Mouse (Mus musculus) kidney, postnatal 10 days (tissue): ENCODE measurements at regions not wholly inside any gene's neighbourhood (a gene's known extent, or its start where the extent isn't known, plus 50 kb on each side); places are given as distances from the start of the nearest gene placed in this dataset.

Experiments
- DNase-seq: peaks from one replicate; pipeline ENCODE4 v3.0.0; 2021; ENCODE audit warnings: mixed read lengths

DNA sequence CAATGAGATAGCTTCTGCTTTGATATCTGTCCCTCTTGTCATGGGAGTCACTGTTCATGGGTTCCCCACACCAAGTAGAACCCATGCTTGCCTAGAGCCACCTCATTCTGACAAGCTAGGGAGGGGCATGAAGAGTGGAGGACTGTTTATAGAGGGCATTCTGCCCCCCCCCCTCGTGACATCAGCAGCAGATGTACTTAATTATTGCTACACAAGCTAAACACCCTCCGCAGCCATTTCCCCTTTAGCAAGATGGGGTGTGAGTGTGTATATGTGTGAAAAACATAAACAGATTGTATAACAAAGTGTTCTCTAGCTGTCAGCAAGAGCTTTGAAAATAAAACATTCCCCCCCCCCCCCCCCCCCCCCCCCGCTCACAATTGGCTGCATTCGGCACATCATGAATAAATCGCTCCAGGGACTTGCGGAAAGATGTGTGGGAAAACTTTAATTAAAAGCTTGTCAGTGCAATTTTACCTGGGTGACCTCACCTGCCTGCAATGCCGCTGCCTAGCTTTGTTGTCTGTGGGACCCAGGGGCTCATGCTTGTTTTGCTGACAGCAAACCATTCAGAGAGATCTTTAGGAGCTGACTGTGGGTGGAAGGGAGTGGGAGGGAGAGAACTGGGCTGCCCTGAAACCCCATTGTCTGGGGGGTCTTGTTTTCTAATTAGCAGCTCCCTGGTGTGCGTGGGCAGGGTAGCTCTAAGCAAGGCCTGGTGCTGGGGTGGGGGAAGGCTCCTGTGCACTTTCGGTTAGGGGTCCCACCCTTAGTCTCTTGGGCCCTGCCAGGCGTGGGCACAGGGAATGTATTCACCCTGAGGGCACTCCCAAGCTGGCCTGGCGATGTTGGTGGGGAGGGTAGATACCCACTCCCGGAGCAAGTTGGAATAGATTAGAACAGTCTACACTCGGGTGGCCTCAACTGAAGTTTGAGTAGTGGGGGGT lies 63.4 kb downstream of the Irx2 start:
- DNase-seq: no peak

DNA sequence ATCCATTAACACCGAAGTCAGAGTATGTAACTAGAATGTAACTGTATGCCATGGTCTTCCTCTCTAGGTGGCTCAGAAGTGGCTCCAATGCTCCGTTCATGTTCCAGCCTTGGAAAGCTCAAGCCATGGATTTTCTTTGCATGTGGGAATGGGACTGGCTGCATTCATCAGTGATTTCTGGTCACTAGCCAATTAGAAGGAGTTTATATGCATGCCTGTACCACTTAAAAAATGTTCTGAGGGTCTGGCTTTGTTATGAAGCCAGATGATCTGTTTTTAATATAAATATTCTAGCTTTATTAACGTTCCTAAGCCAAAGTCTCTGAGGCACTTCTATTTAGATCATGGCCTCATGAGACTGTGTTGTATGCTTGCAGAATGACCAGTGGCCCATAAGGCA lies 78.8 kb downstream of the Irx2 start:
- no peak for DNase-seq

DNA sequence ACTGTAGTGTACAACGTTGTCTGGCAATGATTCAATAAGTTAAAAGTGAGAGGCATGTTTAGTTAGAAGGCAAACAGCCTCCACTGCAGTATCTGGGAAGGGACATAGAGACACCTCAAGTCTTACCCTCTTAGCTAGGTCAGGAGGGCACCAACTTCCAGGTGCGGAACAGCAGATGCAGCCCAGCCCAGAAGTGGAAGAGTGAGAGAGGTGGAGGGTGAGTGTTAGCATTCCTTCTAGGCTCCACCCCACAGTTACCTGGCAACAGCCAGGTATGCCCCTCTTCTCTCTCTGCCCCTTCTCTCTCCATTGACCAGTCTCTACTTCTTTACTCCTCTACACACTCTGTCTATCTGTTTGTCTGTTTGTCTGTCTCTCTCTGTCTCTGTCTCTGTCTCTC lies 80.1 kb downstream of the Irx2 start:
- no peak for DNase-seq

DNA sequence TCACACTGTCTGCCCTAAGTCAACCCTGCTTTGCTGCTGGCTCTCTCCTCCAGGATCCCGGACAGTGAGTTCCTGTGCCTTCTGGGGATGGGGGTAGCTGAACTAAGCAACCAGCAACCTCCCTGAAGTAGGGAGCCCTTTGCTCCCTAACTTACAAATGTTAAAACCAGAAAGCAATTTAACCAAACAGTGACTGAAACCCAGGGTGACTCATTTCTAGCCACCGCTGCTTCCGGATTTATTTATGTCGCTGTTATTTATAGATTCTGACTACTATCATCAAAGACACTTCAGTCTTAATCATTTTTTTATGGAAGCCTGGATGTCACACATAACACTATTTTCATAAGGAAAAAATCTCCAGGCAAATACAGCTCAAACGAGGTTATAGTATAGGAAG lies 81.4 kb downstream of the Irx2 start:
- DNase-seq: no peak

DNA sequence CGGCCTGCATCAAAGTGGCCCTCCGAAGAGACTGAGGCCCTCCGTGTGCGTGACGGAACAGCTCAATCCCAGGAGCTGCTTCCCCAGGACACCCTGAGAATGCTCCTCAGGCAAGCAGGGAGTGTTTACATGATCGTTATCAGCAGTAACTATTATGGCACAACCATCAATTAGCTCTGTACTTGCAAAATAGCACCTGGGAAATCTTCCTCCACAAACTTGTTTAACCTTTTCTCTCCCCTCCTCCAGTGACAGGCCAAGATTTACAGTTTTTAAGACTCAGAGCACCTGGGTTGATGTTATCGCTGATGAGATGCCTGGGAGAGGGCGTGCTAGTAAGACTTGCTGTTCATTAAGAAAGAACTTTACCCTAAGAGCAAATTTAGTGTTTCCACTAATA lies 82.5 kb downstream of the Irx2 start:
- no peak for DNase-seq

DNA sequence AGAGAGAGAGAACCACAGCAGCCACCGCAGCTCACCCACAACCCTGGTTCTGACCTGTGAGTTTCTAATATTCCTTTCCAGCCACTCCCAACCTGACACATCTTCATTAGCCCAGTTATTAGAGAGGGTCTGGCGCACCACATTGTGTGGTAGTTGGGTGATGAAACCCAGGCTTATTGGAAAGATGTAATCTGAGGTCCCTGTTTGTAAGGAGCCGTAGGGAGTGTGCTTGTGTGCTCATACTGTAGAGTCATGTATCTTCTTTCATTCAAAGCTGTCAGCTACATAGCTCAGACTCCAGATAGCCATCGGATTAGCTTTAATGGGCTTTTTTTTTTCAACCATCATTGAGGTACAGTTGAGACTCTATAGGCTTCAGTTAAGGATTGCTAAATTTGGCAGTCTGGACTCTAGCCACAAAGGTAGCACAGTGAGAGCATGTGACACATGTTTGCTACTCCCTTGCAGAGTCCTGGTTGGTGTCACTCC lies 83.3 kb downstream of the Irx2 start:
- no peak for DNase-seq

DNA sequence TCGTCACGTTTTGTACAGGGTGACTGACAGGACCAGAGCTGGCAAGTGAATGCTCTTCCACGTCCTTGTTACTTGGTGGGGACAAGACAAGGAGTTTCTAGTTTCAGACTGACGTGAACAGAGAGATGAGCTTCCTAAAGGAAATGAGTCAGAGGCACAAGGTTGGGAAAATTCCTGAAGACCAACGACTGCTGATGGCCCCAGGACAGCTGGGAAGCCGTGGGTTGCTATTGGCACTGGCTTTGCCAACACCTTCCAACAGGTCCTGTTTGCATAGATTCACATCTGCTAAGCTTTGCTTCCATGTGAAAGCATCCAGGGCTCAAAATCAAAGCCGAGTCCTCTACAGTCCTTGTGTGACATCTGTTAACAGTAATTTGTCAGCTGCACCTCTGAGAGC lies 86.2 kb downstream of the Irx2 start:
- DNase-seq: no peak

DNA sequence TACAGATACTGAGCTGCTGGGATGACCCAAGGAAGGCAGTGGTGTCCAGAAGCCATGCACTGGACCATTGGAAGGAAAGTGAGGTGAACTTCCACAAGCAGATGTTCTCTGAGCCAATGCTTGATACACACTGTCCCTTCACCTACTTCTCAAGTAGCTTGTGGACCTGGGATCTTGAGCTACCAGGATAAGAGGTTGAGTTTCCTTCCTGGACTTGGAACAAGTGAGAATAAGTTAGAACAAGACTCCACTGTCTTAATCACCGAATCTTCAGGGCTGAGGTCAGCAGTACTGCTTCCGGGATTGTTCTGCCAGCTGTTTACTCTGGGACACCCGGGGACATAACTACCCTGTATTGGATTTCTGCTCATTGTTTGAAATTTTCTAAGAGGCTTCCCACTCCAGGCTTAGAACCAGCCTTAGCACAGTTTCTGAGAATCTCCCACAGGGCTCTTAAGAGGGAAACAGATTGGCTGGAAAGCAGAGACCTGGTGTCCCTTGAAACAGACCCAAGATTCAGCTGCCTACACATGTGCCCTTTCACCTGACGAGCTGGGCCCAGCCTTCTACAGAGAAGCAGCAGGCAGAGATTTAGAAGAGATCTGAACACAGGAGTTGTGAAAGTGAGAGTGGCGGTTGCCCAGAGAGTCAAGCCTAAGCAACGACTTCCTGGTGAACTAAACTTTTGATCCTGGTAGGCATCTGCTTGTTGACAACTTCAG lies 87.5 kb downstream of the Irx2 start:
- no peak for DNase-seq

DNA sequence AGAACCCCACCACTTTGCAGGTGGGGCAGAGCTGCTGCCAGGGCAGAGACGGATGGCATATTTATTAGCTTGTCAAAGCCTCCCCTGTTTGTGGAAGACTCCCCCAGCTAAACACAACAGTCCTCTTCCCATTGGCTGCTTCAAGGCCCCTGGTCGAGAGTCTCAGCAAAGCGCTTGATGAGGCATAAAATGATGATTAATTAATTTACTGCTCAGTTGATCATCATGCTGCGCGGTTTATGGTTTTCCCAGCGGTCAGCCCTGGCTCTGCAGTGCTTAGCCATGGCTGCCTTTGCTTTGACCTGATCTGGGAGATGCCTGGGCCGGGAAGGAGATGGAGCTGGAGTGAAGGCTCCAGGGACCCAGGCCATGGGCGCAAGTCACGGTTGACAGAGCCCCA lies 98.5 kb downstream of the Irx2 start:
- DNase-seq: no peak

DNA sequence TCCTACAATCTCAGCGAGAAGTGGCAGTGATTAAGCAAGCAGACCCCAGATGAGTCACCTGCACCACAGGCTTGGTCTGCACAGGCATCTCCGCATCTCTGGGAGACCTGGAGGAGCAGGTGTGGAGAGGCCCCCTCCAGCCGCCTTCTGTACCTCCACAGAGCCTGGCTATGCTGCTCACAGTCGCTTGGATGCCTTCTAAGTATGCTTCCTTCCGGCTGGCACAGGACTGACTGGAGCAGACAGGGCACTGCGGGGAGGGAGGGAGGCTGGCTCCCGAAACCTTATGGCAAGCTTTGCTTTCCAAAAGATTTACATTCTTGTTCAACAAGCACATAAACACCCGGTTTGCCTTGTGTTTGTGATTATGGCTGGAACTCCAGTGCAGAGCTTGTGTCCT lies 107.3 kb downstream of the Irx2 start:
- DNase-seq: no peak

DNA sequence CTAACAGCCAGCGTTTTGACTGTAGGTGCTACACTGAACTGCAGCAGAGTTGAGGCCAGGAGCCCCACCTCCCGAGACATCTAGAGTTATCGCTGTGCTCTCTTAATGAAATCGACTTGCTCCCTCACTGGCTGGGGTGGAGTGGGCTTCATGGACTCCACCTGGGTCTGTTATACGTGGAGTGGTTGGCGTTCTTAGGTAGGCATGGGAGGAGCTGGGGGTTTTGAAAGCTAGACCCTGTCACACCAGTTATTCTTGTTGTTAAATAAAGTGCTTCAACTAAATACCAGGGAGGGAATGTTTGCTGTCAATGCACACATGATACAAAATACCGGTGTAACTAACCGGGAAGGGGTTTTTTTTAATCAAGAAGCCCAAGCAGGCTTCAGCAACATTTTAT lies 108.4 kb downstream of the Irx2 start:
- DNase-seq: no peak

DNA sequence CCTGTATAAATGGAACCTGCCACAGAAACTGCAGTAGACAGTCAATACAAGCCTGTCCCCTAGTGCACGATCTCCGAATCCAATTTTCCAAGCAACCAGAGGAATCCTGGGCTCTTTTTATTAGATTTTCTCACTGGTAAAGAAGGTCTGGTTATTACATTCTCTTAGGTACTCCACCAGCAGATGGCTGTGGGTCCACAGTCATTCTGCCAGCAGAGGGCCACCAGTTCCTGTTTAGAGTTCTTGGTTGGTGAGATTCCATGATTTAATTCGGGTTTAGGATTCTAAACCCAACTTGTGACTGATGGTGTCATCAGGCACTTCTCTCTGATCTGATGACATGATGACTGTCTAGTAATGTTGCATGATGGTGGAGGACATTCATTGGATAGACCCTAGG lies 118.6 kb downstream of the Irx2 start:
- no peak for DNase-seq

DNA sequence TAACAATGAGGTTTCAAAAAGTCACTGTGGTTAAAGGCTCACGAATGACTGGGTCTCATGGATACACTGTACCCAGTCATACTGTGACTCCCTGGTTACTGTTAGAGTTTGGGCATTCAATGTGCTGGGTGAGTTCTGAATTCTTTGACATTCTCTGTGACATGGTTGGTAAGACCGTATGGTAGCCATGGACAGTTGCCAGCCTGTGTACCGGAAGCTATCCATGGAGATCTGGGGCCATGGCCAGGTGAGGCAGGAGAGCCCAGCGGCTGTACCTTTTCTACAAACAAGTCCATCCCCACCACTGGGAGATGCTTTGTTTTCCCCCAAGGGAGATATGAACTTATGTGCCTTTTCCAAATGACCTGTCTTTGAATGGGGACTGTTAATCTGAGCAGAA lies 126.4 kb downstream of the Irx2 start:
- DNase-seq: no peak

DNA sequence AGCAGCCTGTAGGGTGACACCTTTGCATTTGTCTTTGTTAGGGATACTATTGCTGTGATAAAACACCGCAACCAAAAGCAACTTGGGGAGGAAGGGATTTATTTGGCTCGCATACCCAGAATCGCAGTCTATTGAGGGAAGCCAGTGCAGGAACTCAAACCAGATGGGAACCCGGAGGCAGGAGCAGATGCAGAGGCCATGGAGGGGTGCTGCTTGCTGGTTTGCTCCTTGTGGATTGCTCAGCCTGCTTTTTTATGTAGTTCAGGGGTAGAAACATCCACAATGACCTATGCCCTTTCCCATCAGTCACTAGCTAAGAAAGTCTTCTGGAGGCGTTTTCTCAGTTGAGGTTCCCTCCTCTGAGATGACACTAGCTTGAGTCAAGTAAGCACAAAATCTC lies 133.9 kb downstream of the Irx2 start:
- DNase-seq: no peak

DNA sequence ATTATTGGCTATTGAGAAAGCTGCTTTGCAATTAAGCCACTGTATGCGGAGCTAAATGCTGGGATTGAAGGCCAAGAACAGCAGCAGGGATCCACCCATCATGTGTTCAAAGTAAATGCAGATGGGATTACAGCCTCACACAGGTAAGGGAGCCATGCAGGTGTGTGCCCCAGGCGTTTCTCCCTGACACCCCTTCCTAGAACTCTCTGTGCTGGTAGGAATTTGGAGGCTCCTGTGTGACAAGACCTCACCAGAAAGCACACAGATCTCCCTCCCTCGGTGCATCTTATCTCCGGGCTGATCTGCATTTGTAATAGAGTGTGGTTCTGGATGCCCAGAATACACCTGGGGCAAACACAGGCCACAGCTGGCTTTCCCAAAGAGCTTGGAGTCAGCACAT lies 134.7 kb downstream of the Irx2 start:
- no peak for DNase-seq

DNA sequence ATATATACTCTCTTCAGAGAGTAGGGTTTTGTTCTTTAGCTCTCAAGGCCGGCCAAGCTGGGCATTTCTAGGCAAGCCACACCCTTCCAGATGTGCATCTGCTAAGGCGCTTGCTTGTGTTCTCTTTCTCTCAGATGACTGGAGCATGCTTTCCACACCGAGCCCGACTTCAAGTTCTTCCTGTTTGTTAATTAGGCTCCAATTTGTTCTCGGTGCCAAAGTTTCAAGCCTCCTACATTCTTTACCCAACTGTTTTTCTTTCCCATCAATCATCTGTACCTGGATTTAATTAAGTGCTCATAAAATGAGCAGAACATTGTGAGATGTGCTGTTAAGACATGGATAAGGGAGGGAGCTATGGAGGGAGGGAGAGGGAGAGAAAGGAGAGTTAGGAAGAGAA lies 138.7 kb downstream of the Irx2 start:
- DNase-seq: no peak

DNA sequence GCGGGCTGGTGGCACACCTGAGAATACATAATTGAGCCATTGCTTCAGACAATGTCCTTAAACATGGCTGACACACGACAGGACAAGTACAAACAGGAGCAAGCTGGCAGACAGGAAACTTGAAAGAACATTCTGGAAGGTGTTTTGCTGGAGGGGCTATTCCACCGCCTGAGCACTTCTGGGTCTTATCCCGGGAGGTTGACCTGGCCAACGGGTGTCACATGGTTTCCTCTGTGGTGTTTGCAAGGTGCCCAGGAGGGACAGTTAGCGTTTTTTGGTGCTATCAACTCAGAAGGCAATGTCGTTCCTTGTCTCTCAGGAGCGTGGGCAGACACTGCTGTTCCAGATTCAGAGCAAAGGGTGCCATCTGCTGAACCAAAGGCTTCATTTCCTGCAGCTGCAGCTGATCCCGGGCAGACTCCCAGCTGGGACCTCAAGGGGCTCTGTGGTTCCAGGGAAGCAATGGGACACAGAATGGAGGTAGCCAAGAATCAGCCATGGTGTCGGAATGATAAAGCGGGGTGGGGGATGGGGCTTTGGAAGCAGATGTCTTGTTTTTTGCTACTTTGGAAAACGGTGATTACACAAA lies 140.5 kb downstream of the Irx2 start:
- DNase-seq: peak; percentile 7

DNA sequence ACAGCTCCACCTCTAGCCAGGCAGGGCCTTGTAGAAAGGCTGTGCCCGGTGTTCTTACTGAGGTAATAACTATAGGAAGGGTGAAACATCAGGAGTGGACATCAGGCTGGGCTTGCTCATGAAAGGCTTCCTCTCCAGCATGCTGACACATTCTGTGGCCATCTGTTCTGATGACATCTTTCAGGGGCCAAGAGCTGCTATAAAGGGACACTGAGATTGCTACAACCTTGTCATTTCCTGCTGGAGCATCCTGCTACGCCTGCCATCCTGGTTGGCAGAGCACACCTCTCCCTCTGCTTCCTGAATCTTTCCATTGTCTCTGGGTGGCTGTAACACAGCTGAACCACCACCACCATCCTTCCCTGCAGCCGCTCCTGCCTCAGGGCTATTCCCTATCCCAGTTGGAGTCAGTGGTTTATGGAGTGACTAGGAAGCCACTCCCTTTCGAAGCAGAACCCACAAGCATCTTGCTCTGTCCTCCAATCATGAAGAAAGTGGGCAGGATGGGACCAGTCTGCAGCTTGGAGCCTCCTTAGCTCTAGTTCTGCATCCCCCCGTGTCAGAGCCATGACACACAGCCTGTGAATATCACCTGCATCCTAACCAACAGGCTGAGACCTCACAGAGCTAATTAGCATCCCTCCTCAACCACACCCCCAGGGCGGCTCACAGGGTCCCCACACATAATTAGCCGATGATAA lies 154.6 kb downstream of the Irx2 start:
- no peak for DNase-seq

DNA sequence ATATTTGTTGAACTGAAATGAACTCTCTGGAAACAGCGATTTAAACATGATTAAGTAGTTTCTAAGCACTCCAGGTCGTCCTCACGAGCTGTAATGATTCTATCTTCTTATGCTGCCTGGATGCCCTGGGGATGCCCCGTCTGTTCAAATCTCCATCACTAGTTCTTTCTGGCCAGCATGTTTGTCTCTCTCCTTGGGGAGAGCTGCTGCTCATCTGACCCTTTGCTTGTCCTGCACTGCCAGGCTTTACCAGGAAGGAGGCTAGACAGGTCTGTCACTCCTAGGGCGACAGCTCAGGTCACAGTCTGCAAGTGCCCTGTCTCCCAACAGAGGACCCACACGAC lies 155.1 kb downstream of the Irx2 start:
- no peak for DNase-seq

DNA sequence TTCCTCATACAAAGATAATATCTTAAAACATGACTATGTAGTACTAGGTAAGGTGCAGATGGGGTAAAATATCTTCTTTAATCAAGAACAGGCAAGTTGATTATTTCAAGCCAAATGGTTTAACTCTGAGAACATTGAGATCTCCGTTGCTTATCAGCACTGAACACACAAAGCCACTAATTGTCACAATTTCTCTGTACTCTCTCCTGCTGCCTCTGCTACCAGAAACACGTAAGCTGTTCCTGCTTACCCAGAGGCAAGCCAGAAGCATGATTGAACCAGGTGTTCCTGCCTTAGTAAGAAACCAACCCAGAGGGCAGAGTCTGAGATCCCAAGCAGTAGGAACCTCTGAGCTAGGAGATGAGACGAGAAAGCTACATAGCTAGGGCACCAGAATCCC lies 164.1 kb downstream of the Irx2 start:
- no peak for DNase-seq

DNA sequence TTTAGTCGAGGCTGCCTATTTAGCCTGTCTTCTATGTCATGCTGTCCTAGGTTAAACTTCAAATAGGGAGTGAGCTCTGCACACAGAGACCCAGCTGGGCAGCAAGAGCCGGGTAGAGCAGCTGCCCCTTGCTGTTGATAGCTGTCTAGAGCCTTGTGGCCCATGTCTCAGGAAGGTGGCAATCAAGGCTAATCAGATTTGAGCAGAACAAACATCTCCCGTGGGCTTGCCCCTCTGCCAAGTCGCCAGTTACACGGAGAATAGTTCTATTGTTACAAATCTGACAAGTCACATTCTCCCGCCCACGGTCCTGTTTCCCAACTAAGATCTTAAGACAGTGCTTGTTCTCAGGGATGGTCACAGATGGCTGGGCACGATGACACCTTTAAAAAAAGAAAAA lies 171.4 kb downstream of the Irx2 start:
- no peak for DNase-seq

DNA sequence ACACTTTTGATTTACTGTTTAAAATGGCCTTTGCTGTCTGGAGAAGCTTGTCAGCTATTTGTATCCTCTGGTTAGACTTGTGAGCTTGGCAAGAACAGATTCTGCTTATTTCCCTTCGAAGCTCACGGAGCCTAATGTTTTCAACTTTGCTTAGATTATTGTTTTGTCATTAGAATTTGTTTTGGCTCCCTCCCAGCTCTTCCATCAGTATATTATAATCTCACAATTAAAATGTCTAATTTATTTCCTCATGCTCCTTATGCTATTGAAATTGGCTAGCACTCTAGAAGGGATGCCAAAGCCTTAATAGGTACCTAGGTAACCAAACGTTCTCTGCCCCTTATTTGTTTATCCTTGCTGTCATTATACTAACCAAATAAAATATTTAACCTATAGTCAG lies 171.9 kb downstream of the Irx2 start:
- DNase-seq: no peak

DNA sequence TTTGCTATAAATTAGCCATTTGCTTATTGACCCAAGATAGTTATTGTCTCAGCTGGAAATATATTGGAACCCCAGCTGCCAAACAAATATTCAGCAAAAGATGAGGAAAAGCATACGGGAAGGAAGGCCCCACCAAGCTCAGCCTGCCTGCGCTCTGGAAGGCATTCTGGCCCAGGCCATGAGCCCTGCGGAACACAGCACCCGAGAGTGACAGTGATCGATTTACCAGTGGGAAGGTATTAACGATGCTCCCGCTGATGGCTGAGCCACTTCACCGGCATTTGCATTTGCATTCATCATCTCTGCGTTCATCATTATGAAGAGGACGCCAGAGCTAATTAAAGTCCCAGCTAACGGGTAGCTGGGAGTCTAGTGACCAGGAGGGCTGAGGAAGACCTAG lies 174.8 kb downstream of the Irx2 start:
- DNase-seq: no peak
